Mouse (Mus musculus) ovary, postnatal 14 days (tissue): ENCODE measurements around the gene Sfrp5.

Experiments used
- DNase-seq: peaks from one replicate; pipeline ENCODE4 v3.0.0; 2022; ENCODE audit warnings: low spot score

The Sfrp5 gene

GRCm38 (mm10) chr19:42198026-42198425 lies 4.0 kb downstream of the Sfrp5 start:
- DNase-seq = no peak

- DNase-seq = no peak
Observed at GRCm38 (mm10) chr19:42197066-42197465, 5.0 kb downstream of the Sfrp5 start.

DNA sequence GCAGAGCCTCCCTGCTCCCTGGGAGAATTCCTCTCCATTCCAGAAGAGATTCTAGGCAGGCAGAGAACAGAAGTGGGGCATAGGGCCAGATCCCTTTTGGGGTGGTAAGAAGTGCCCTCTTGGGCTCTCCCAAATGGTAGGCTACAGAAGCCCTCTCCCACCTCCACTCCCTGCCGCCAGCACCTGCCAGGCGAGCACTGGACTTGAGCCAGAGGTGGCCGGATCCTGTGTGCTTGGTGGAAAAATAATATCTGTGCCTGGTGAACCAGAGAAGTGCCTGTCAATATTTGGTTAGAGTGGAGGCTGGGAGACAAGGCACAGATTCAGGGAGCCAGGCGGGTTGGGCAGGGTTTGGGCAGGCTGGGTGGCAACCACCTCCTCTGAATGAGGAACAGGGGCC lies 5.7 kb downstream of the Sfrp5 start:
- no peak for DNase-seq

- DNase-seq = no peak
Observed at GRCm38 (mm10) chr19:42193311-42193710, 8.7 kb downstream of the Sfrp5 start.

DNA sequence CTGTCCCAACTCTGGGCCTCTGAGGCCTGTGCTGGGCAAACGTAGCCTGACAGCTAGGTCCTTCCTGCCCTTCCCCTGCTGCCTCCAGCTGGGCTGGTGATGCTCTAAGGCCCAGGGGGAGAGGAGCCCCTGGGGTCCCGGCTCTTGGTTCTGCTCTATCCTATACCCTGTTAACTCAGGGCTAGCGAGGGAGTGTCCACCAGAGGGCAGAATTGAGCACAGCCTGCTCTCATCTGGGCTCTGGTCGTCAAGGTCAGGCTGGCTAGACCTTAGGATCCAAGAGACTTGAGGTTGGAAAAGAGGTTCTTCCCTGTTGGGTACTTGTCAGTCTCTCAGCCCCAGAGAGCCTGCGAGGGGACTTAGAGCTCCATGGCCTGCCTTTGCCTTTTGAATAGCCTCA lies 11.6 kb downstream of the Sfrp5 start:
- DNase-seq = peak; percentile 53

DNA sequence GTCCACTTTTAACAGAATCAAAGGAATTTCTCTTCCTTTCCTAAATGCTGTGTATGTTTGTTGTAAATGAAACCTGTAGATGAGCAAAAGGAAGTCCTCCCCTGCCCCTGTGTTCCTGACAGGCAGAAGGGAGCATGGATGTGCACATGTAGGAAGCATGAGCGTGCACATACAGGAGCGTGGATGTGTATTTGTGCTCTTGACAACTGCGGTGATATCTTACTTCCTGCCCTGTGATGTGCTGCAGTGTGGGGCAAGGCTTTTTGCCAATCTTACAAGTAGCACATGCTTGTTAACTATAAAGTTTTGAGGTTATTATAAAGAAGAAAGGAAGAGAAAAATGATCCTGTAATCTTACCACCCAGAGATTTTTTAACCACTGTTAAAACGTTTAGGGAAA lies 12.3 kb downstream of the Sfrp5 start:
- no peak for DNase-seq

DNA sequence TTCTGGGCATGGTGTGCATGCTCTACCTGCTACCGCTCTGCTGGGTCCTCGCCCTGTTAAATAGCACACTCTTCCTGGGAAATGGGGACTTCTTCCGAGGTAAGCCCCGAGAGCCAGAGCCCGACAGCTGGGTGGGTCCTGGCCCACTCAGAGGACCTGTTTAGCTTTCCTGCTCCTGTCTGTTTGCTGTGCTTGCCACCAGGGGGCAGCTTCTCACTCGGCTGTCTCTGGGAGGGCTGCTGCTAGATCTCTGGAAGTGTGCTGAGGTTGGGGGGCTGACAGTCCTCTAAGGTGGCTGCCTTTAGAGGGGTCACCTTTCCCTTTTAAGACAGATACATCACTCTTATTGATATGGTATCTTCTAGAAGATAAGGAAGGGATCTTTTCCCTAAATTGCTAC lies 19.4 kb downstream of the Sfrp5 start:
- no peak for DNase-seq

DNA sequence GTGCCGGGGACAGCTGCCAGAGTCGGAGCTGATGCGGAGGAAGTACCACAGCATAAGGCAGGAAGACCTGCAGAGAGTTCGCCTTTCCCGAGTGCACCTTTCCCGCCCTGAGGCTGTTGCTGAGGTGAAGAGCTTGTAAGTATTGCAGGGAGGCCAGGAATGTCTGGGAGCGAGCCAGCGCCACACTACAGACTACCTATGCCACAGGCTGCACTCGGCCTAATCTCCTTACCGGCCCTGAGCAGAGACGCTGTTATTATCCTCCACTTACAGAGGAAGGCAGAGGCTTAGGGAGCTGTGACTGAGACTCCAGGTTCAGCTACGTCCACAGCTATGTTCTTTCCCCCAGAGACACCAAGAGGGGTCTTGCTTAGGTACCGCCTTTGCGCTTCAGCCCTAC lies 22.7 kb downstream of the Sfrp5 start:
- no peak for DNase-seq

DNA sequence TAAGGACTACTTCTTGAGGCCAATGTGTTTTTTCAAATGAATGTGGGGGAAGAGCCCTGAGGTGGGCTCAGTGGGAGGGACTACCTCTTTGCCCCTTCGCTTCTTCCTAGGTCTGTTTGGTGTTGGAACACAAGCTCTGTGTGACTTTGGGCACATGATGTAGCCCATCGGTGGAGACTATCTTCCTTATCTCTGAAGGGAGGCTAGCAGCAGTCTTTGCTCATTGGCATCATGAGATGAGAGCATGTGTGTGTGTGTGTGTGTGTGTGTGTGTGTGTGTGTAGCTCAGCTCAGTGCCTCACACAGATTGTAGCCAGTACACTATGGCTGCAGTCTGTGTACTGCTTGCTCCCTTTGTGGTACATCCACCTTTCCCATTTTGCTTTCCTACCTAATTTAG lies 24.6 kb downstream of the Sfrp5 start:
- no peak for DNase-seq

DNA sequence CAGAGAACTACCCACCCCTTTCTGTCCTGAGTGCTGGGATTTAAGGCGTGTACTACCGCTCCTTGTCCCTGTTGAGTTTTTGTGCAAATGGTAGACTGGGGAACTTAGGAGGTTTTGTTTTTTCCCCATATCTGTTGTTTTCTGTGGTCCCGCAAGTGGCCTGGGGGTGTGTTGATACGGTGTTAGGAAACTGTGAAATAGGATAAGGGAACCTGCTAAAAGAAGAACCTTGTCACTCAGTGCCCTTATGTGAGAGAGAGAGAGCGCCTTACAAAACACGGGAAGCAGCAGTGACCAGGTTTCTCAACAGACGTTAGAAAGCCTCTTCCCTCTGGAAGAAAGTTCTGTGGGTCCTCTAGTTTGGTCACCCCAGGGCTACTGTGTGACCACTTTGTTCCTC lies 25.2 kb downstream of the Sfrp5 start:
- DNase-seq = no peak

DNA sequence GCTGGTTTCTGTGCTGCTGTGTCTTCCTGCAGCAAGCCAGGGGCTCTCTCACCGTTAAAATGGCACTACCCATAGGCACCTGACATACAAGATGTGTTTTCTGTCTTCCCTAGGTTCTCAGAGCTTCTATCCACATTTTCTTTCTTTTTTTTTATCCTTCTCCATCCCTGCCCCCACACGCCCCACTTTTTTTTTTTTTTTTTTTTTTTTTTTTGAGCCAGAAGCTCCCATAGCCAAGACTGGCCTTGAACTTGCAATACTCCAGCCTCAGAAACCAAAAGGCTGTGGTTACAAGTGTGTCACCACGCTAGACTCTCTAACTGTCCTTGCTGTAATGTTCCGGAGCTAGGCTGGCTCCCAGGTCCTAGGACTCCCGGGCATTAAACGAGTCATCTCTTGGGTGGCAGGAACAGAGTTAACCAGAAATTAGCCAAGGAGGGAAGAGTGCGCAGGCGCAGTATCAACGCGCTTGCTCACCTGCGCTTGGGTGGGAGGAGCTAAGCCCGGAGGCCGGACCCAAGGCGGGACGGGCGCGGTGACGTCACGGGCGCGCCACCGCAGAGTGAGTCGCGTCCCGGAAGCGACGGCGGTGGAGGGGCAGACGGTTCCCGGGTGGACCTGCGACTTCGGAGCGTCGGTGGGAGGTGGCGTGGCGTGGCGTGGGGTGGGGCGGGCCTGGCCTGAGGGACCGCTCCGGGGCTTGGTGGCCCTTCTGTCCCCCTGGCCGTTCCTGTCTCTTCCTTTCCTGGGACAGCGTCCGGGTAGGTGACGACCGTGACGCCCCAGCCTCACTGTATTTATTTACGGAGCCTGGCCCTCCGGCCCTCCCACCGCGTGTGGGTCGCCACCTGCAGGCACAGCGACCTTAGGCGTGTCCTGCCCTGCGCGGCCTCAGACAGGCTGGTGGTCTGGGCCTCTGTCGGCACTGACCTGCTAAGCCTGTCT lies 31.8 kb downstream of the Sfrp5 start:
- peak; percentile 84 for DNase-seq

DNA sequence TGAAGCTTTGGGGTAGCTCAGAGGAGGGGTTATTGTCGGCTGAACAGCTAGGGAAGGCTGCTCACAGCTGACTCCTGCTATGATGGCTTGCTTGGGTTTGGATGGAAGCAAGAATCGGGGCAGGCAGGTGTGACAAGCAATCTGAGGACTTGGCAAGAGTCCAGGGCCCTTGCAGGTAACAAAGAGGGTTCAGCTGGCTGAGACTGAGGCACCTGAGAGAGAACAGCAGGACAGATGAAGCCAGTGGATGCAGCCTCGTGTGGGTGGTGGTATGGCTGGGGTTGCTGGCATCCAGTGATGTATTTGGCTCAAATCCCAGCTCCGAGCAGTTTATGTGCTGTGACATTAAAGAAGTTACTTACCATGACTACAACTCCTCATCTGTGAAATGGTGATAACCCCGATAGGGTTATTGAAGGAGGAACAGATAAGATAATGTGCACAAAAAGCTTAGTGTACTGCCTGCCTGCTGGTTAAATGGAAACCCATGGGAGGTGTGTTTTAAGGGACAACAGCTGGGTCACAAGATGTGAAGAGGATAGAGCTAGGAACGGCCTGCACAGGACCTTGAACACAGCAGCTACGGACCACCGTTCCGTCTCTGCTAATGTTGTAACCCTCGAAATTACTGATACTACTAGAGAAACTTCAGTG lies 32.6 kb downstream of the Sfrp5 start:
- no peak for DNase-seq

DNA sequence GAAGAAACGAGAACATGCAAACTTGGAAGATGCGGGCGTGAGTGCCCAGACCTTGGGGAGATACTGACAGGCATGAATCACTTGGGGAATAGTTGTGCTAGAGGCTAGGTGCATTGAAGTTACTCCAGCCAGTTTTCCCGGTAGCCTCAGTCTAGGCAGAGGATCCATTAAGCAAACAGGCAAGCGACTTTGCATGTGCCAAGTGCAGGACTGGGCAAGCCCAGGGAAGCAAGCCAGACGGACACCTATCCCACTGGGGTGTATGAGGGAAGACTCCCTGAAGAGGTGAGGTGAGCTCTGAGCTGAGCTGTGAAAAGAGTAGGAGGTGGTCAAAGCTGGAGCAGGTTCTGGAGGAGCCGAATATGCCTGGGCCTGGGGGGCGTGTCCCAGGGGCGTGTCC lies 34.6 kb downstream of the Sfrp5 start:
- no peak for DNase-seq

DNA sequence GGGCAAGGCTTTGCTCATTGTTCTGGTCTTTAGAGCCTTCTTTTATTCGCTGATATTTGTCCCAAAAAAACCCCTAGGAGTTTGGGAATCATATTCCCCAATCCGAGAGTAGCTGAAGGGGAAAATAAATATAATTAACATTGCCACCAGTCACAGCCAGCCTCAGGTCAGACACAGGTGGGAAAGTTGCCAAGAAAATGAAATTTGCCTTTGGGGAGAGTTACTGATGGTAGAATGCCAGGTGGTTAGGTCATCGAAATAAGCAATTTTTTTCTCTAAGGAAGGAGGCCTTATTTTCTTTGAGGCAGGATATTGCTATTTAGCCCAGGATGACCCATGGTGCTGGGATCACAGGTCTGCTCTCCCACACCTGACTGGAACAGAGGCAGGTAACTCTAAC lies 35.3 kb downstream of the Sfrp5 start:
- DNase-seq = no peak

DNA sequence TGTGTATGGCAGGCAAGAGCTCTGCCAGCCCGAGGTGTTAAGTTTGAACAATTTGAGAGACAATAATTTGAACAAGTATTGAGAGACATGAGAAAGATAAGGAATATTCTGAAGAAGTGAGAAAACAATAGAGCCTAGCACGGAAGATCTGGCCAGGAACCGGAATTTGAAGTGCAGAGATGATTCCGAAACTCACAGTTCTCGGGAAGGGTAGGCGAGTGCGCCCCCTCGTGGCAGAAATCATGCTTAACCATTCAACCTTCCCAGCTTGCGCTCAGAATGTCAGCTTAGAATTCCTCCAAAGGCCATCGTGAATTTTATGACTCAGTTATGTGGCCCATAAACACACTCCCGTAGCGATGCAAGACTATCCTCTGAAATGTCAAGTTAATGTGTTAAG lies 35.9 kb downstream of the Sfrp5 start:
- DNase-seq = peak; percentile 89

DNA sequence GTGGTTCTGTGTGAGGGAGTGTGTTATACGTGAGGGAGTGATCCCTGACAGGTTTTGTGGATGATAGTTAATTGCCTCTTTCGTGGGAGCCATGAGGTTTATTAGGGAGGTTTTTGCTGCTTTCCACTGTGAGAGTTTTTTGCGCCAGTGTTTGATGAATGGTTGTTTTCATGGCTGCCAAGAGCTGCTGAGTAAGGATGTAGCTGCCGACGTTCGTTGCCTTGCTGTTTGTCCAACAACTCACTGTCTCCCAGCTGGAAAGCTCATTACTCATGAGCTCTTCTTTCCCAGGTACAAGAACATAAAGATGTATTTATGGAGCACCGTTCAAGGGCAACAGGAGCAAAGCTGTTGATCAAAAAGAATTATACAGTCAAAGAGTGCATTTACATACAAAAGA lies 37.9 kb downstream of the Sfrp5 start:
- DNase-seq = no peak

- no peak for DNase-seq
Observed at GRCm38 (mm10) chr19:42163764-42164163, 38.3 kb downstream of the Sfrp5 start, which contains the start of gene Zfyve27. Gene Zfyve27 (plus strand): TSS chr19:42163951.

GRCm38 (mm10) chr19:42158246-42159017 lies 43.6 kb downstream of the Sfrp5 start:
- no peak for DNase-seq

DNA sequence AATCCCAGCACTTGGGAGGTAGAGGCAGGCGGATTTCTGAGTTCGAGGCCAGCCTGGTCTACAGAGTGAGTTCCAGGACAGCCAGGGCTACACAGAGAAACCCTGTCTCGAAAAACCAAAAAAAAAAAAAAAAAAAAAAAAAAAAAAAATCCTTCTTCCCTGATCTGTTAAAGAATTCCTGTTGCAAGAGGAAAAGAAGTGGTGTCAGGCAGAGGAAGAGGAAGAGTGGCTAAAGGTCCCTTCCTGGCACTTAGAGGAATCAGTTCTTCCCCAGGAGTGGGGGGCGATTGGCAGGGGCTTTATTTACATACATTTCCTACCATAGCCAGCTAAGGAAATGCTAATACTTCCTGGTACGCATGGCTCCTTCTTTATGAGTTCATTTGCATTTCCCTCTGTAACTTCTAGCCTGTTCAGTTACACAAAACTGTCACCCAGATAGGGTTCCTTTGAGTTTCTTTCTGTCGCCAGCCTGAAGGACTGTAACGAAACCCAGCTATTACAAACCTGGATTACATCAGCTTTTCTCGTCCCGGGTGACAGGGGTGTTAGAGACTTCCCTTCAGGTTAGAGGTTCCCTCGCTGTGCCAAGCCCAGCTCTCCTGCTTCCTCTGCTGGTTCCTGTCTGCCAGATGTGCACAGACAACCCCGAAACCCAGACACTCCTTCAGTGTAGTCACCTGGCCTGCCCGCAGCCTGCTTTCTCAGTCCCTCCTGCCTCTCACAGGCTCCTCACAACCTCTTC lies 44.4 kb downstream of the Sfrp5 start:
- DNase-seq = no peak

DNA sequence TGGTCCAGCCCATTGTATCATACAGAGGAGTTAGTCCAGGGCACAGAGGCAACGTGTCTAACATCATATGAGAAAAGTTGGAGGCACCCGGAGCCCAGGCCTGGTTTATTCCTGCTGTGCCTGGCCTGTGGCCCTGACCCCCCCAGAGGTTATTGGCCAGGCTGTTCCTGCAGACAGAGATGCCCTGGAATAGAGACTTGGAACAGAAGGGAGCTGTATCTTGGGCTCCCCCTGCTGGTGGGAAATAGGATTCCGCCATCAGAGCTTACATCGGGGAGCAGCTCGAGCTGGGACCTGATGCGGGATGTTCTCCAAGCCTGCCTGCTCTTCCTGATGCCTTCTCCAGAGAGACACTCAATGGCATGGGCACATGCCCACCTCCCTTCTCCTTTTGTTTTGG lies 50.1 kb downstream of the Sfrp5 start:
- DNase-seq = peak; percentile 85

GRCm38 (mm10) chr19:42148569-42148860 lies 53.5 kb downstream of the Sfrp5 start:
- no peak for DNase-seq
